Mouse (Mus musculus) lung, embryonic 14.5 days (tissue): ENCODE measurements around the gene Gm11634. TPM values are rescaled to one million over a fixed set of nuclear protein-coding genes. Genes with fewer than 3 reads are reported as not detected.

ENCODE experiments used
- ATAC-seq: fragments of 200-750 bp; cut with Nextera tagmentation; 2 replicates; pipeline ENCODE4 v1.8.0; 2017; ENCODE audit warnings: mild to moderate bottlenecking, moderate TSS enrichment, moderate library complexity; ENCODE audit not compliant: insufficient read depth
- DNase-seq: peaks from one replicate; pipeline ENCODE4 v3.0.0-alpha.2; 2015
- H3K27ac ChIP-seq: fragments of 300-500 bp; sonication (generic); 2 replicates; pipeline ENCODE4 v1.5.1; 2014; ENCODE audit warnings: low read depth, mild to moderate bottlenecking, moderate library complexity
- H3K27me3 ChIP-seq: fragments of 300-500 bp; sonication (generic); 2 replicates; pipeline ENCODE4 v1.6.1; 2014; ENCODE audit warnings: low read length, control low read depth; ENCODE audit not compliant: insufficient read depth
- H3K36me3 ChIP-seq: fragments of 300-500 bp; sonication (generic); 2 replicates; pipeline ENCODE4 v1.6.1; 2014; ENCODE audit warnings: control low read depth; ENCODE audit not compliant: insufficient read depth
- H3K4me1 ChIP-seq: fragments of 300-500 bp; sonication (generic); 2 replicates; pipeline ENCODE4 v1.6.1; 2014; ENCODE audit warnings: antibody characterized with exemption, control low read depth; ENCODE audit not compliant: insufficient read depth
- H3K4me2 ChIP-seq: fragments of 300-500 bp; sonication (generic); 2 replicates; pipeline ENCODE4 v1.6.1; 2014; ENCODE audit warnings: mild to moderate bottlenecking
- H3K4me3 ChIP-seq: fragments of 300-500 bp; sonication (generic); 2 replicates; pipeline ENCODE4 v1.5.1; 2014; ENCODE audit warnings: low read depth, low read length
- H3K9ac ChIP-seq: fragments of 300-500 bp; sonication (generic); 2 replicates; pipeline ENCODE4 v1.6.1; 2014
- H3K9me3 ChIP-seq: fragments of 300-500 bp; sonication (generic); 2 replicates; pipeline ENCODE4 v1.6.1; 2016; ENCODE audit warnings: low read depth, low read length, control low read depth
- CTCF ChIP-seq: IDR thresholded peaks from 2 replicates; pipeline ENCODE4 v1.5.1; 2016; ENCODE audit warnings: antibody characterized with exemption, low read depth
- WGBS: fragments of 180-500 bp; shearing (Covaris S2); extraction: QIAGEN DNeasy Blood & Tissue Kit; methylation state at CpG from one replicate; pipeline ENCODE4 v1.1.7; 2014; 5-methylcytosine and 5-hydroxymethylcytosine counted together
- polyA plus RNA-seq: library from polyadenylated mRNA; unstranded; fragments of >200 nt; fragmentation: Nextera tagmentation; extraction: Ambion mirVana; gene quantifications from 2 replicates; pipeline ENCODE4 v1.2.1, GENCODE M21; 2014

Gene Gm11634
- polyA plus RNA-seq, 1 experiment from 2014 or later, result not detected

- under 1% methylated on average over 43 of the region's 43 CpGs for WGBS
- Histone ChIP-seq H3K4me1 (0 out of 2 replicates have a peak, but pooled peaks cover 4% of the 10 kb centered on the region), H3K4me3 (peak within 1 kb of the TSS; percentile 70), H3K27me3 (no peaks in the 10 kb centered on the region), H3K4me2 (peak within 1 kb of the TSS; percentile 74), H3K36me3 (peaks cover 29% of the 10 kb centered on the region), H3K9ac (peak within 1 kb of the TSS; percentile 78), H3K27ac (peak within 1 kb of the TSS; percentile 91), H3K9me3 (no peaks in the 10 kb centered on the region)
- ATAC-seq, result peak; percentile 78
- TF ChIP-seq CTCF, result no peak
- DNase-seq, result peak; percentile 99
Observed at GRCm38 (mm10) chr11:101551751-101552475, 47.1 kb downstream of the Gm11634 start, which contains the start of the genes Brca1 and Nbr1. Brca1 (minus strand) TSS chr11:101551955. Nbr1 (plus strand) TSS chr11:101552149.

GRCm38 (mm10) chr11:101548526-101548925 is 50.5 kb downstream of the Gm11634 start:
- no peak overlapping the region for H3K4me2 ChIP-seq
- H3K27me3 ChIP-seq, result no peaks in the 10 kb centered on the region
- H3K36me3 ChIP-seq, result peaks cover 20% of the 10 kb centered on the region; the same call in 1 of the 2 replicates
- no peak overlapping the region for H3K4me3 ChIP-seq
- no peak for TF ChIP-seq CTCF
- ATAC-seq (no peak), DNase-seq (no peak)
- no peak overlapping the region for H3K9ac ChIP-seq
- H3K9me3 ChIP-seq, result no peaks in the 10 kb centered on the region
- H3K27ac ChIP-seq, result no peak overlapping the region
- H3K4me1 ChIP-seq, result peaks cover under 1% of the 10 kb centered on the region; the same call in 1 of the 2 replicates

- H3K36me3 ChIP-seq, result peaks cover 33% of the 10 kb centered on the region
- ATAC-seq, result no peak
- no peak for TF ChIP-seq CTCF
- H3K9ac ChIP-seq, result peak overlapping the region; percentile 16; the same call in 1 of the 2 replicates
- H3K4me1 ChIP-seq, result no peaks in the 10 kb centered on the region; the same call in 1 of the 2 replicates
- DNase-seq, result peak; percentile 38
- H3K9me3 ChIP-seq, result no peaks in the 10 kb centered on the region
- H3K4me2 ChIP-seq, result no peak overlapping the region
- no peaks in the 10 kb centered on the region for H3K27me3 ChIP-seq
- WGBS, result 75% methylated on average over 1 of the region's 1 CpGs
- peak overlapping the region; percentile 42; the same call in 1 of the 2 replicates for H3K27ac ChIP-seq
- H3K4me3 ChIP-seq, result no peak overlapping the region
Observed at GRCm38 (mm10) chr11:101544132-101544531, 54.9 kb downstream of the Gm11634 start.

Other genes with a start within 250 kb of the Gm11634 start
- gene G6pc, start 231.7 kb downstream of the Gm11634 start, polyA plus RNA-seq, result not detected in 2 replicates
- 85.4 and 93.3 TPM in 2 replicates for gene Aarsd1, start 181.6 kb downstream of the Gm11634 start, polyA plus RNA-seq
- gene Gm27029, start 174.5 kb downstream of the Gm11634 start, polyA plus RNA-seq, result 11.0 and 12.2 TPM in 2 replicates
- gene Rundc1, start 174.2 kb downstream of the Gm11634 start, polyA plus RNA-seq, result 16.6 and 17.4 TPM in 2 replicates
- 9.3 and 11.5 TPM in 2 replicates for gene Ptges3l, start 173.9 kb downstream of the Gm11634 start, polyA plus RNA-seq
- gene Rpl27, start 157.0 kb downstream of the Gm11634 start, polyA plus RNA-seq, result 421 and 428 TPM in 2 replicates
- gene Ifi35, start 150.8 kb downstream of the Gm11634 start, polyA plus RNA-seq, result 11.4 and 12.1 TPM in 2 replicates
- 4.7 and 5.6 TPM in 2 replicates for gene Rnd2, start 134.3 kb downstream of the Gm11634 start, polyA plus RNA-seq
- gene Vat1, start 133.0 kb downstream of the Gm11634 start, polyA plus RNA-seq, result 36.3 and 38.2 TPM in 2 replicates
- 20.9 and 21.0 TPM in 2 replicates for gene Brca1, start 47.3 kb downstream of the Gm11634 start, polyA plus RNA-seq
- 59.2 and 62.4 TPM in 2 replicates for gene Nbr1, start 47.1 kb downstream of the Gm11634 start, polyA plus RNA-seq
- 3.3 and 5.2 TPM in 2 replicates for gene Tmem106a, start 17.0 kb downstream of the Gm11634 start, polyA plus RNA-seq
- gene Rdm1, start 27.9 kb upstream of the Gm11634 start, polyA plus RNA-seq, result 33.1 and 33.4 TPM in 2 replicates
- 2.1 and 2.8 TPM in 2 replicates for gene Arl4d, start 66.3 kb upstream of the Gm11634 start, polyA plus RNA-seq
- gene Dhx8, start 133.7 kb upstream of the Gm11634 start, polyA plus RNA-seq, result 31.5 and 34.3 TPM in 2 replicates
- gene Etv4, start 186.1 kb upstream of the Gm11634 start, polyA plus RNA-seq, result 14.6 and 14.8 TPM in 2 replicates